Mouse (Mus musculus) hindbrain, embryonic 11.5 days (tissue): ENCODE data around the gene Olah. TPM values are rescaled to one million over a fixed set of nuclear protein-coding genes. Genes with fewer than 3 reads are reported as not detected.

Source experiments
- ATAC-seq: fragments of 200-750 bp; cut with Nextera tagmentation; 2 replicates; pipeline ENCODE4 v1.8.0; 2017; ENCODE audit warnings: mild to moderate bottlenecking, moderate TSS enrichment, moderate library complexity; ENCODE audit not compliant: low FRiP score
- DNase-seq: peaks from one replicate; pipeline ENCODE4 v3.0.0-alpha.2; 2015; ENCODE audit warnings: low spot score
- H3K27ac ChIP-seq: fragments of 300-500 bp; sonication (generic); 2 replicates; pipeline ENCODE4 v1.5.1; 2014; ENCODE audit warnings: mild to moderate bottlenecking, low read depth, low read length
- H3K27me3 ChIP-seq: fragments of 300-500 bp; sonication (generic); 2 replicates; pipeline ENCODE4 v1.6.1; 2014; ENCODE audit warnings: mild to moderate bottlenecking, low read length, moderate library complexity, mixed read lengths; ENCODE audit not compliant: control insufficient read depth, insufficient read depth
- H3K36me3 ChIP-seq: fragments of 300-500 bp; sonication (generic); 2 replicates; pipeline ENCODE4 v1.6.1; 2014; ENCODE audit warnings: mild to moderate bottlenecking, low read length, moderate library complexity, mixed read lengths; ENCODE audit not compliant: control insufficient read depth, insufficient read depth
- H3K4me1 ChIP-seq: fragments of 300-500 bp; sonication (generic); replicated peaks from 2 replicates; pipeline ENCODE4 v1.6.1; 2014; ENCODE audit warnings: low read length, mixed read lengths; ENCODE audit not compliant: control insufficient read depth, insufficient read depth
- H3K4me2 ChIP-seq: fragments of 300-500 bp; sonication (generic); replicated peaks from 2 replicates; pipeline ENCODE4 v1.6.1; 2014; ENCODE audit warnings: mild to moderate bottlenecking, low read depth, low read length
- H3K4me3 ChIP-seq: fragments of 300-500 bp; sonication (generic); 2 replicates; pipeline ENCODE4 v1.5.1; 2014; ENCODE audit warnings: low read depth, low read length
- H3K9ac ChIP-seq: fragments of 300-500 bp; sonication (generic); 2 replicates; pipeline ENCODE4 v1.6.1; 2014; ENCODE audit warnings: low read depth, low read length
- H3K9me3 ChIP-seq: fragments of 300-500 bp; sonication (generic); 2 replicates; pipeline ENCODE4 v1.6.1; 2016; ENCODE audit warnings: low read length; ENCODE audit not compliant: control insufficient read depth
- WGBS: fragments of 180-500 bp; shearing (Covaris S2); extraction: QIAGEN DNeasy Blood & Tissue Kit; methylation state at CpG from one replicate; pipeline ENCODE4 v1.1.7; 2014; 5-methylcytosine and 5-hydroxymethylcytosine counted together
- polyA plus RNA-seq: library from polyadenylated mRNA; unstranded; fragments of >200 nt; fragmentation: Nextera tagmentation; extraction: Ambion mirVana; gene quantifications from 2 replicates; pipeline ENCODE4 v1.2.1, GENCODE M21; 2014

Gene Olah
- polyA plus RNA-seq, 1 experiment from 2014 or later, result 0.11 TPM

GRCm38 (mm10) chr2:3332484-3333242, 64.3 kb downstream of the Olah start, which contains the start of gene Rpp38:
Gene Rpp38, minus strand, starts transcription at chr2:3332643.
- H3K27me3 ChIP-seq, result 0 out of 2 replicates have a peak, but pooled peaks cover 2% of the 10 kb centered on the region

DNA sequence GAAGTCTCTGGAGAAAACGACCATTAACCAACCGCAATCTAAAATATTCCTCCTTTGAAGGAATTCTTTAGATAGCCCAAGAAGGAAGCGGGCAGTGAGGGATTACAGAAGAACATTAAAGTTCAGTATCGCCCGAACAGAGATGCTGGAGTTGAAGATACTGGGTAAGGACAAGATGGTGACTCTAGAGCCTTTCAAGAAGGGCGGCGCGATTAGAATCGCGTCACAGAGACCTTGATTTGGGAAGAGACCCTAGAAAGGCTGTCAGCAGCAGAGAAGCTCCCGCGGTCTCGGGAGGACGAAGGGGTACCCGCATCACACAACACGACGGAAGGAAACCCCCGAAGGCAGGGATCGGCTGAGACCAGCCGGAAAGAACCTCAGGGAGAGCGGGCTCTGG, 65.0 kb downstream of the Olah start:
- DNase-seq, result no peak
- H3K9me3 ChIP-seq, result no peaks in the 10 kb centered on the region
- H3K36me3 ChIP-seq, result no peaks in the 10 kb centered on the region
- peak overlapping the region; percentile 65 for H3K4me3 ChIP-seq
- no peak for ATAC-seq
- H3K27ac ChIP-seq, result 0 out of 2 replicates have a peak overlapping the region, but pooled peaks have one; percentile 42
- peak overlapping the region; percentile 72 for H3K9ac ChIP-seq
- peak overlapping the region; percentile 70 for H3K4me2 ChIP-seq
- H3K4me1 ChIP-seq, result no peaks in the 10 kb centered on the region
- 0 out of 2 replicates have a peak, but pooled peaks cover 2% of the 10 kb centered on the region for H3K27me3 ChIP-seq
- WGBS, result 5% methylated on average over 21 of the region's 21 CpGs

More at GRCm38 (mm10) chr2:3332484-3333242, 64.3 kb downstream of the Olah start, which contains the start of gene Rpp38:
- DNase-seq (peak; percentile 97), ATAC-seq (peak; percentile 99)
- H3K4me2 ChIP-seq, result peak within 1 kb of the TSS; percentile 70
- peak within 1 kb of the TSS; percentile 42; the same call in 1 of the 2 replicates for H3K27ac ChIP-seq
- WGBS, result under 1% methylated on average over 43 of the region's 45 CpGs
- no peaks in the 10 kb centered on the region for H3K9me3 ChIP-seq
- peak within 1 kb of the TSS; percentile 72 for H3K9ac ChIP-seq
- H3K4me1 ChIP-seq, result no peaks in the 10 kb centered on the region
- no peaks in the 10 kb centered on the region for H3K36me3 ChIP-seq
- H3K4me3 ChIP-seq, result peak within 1 kb of the TSS; percentile 65

DNA sequence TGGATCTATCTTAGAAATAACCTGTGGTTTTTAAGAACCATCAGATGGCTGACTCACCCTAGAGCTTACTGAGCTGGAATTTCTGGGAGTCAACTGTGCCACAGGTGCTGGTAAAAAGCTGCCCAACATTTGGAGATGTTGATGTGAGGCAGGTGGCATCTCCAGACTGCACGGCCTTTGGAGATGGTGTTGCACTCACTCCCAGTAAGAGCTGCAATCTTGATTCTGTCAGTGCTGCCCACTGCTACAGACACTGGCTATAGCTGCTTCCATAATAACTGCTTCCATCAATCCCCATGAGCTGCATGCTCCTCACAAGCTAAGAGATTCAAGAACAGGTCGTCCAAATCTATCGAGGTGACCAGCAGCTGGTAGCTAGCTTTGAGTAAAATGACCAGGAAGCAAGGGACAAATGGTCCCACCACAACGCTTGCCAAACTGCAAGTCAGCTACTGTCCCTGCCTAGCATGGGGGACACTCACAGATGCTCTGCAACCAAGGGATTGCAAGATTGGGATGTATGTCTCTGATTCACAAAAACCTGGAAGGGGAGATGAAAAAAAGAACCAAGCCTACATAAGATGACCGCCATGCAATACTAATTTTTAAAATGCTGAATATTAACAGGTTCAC, 65.8 kb downstream of the Olah start:
- Histone ChIP-seq H3K4me2 (peak overlapping the region; percentile 70), H3K27ac (no peak overlapping the region), H3K27me3 (0 out of 2 replicates have a peak, but pooled peaks cover under 1% of the 10 kb centered on the region), H3K4me1 (no peaks in the 10 kb centered on the region), H3K9me3 (no peaks in the 10 kb centered on the region), H3K9ac (no peak overlapping the region; the same call in 1 of the 2 replicates), H3K4me3 (peak overlapping the region; percentile 65), H3K36me3 (no peaks in the 10 kb centered on the region)
- DNase-seq (no peak), ATAC-seq (no peak)
- 86% methylated on average over 5 of the region's 5 CpGs for WGBS

GRCm38 (mm10) chr2:3327351-3327750, 69.7 kb downstream of the Olah start:
- H3K9me3 ChIP-seq, result no peaks in the 10 kb centered on the region
- ATAC-seq (no peak), DNase-seq (peak; percentile 70)
- no peak overlapping the region for H3K4me2 ChIP-seq
- H3K27me3 ChIP-seq, result no peaks in the 10 kb centered on the region
- H3K4me3 ChIP-seq, result no peak overlapping the region
- no peak overlapping the region for H3K9ac ChIP-seq
- no peaks in the 10 kb centered on the region for H3K4me1 ChIP-seq
- 37% methylated on average over 1 of the region's 1 CpGs for WGBS
- peaks cover 5% of the 10 kb centered on the region for H3K36me3 ChIP-seq
- no peak overlapping the region for H3K27ac ChIP-seq

GRCm38 (mm10) chr2:3326547-3326946, 70.5 kb downstream of the Olah start:
- no peak overlapping the region for H3K4me2 ChIP-seq
- ATAC-seq (no peak), DNase-seq (no peak)
- no peaks in the 10 kb centered on the region for H3K27me3 ChIP-seq
- H3K9ac ChIP-seq, result no peak overlapping the region
- no peaks in the 10 kb centered on the region for H3K4me1 ChIP-seq
- no peak overlapping the region for H3K27ac ChIP-seq
- H3K9me3 ChIP-seq, result no peaks in the 10 kb centered on the region
- peaks cover 5% of the 10 kb centered on the region for H3K36me3 ChIP-seq
- WGBS, result 87% methylated on average over 1 of the region's 1 CpGs
- H3K4me3 ChIP-seq, result no peak overlapping the region

DNA sequence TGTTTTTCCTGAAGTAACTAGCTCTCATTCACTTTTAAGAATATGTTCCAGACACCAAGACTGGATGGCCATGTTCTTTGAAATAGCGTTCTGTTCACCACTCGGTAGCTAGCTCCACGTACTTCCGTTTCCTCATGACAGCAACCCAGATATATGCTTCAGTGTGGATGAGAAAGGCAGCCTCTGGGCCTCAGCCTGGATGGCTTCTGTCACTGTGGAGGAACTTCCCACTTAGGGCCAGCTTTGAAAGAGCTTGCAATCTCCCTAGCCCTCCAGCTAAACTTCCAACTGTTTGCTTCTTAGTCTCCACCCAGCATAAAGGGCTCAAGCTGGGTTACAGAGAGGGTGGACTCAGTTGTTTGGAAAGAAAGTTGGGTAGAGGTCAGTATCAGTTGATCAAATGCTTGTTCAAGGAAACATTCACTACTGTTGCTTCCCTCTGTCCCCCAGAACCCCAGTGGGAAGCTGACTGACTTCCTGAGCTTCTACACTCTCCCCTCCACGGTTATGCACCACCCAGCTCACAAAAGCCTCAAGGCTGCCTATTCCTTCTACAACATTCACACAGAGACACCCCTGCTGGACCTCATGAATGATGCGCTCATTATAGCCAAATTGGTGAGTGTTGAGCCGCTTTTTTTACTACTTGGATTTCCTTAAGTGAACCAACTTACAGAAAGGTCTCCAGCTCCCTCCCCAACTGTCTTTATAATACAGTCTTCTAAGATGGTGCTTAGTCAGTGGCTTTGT, 72.5 kb downstream of the Olah start:
- no peak for DNase-seq
- ATAC-seq, result no peak
- no peaks in the 10 kb centered on the region for H3K27me3 ChIP-seq
- no peak overlapping the region for H3K4me3 ChIP-seq
- WGBS, result 95% methylated on average over 7 of the region's 7 CpGs
- H3K9me3 ChIP-seq, result no peaks in the 10 kb centered on the region
- H3K9ac ChIP-seq, result no peak overlapping the region
- no peak overlapping the region for H3K27ac ChIP-seq
- H3K4me1 ChIP-seq, result no peaks in the 10 kb centered on the region
- peaks cover 5% of the 10 kb centered on the region for H3K36me3 ChIP-seq
- H3K4me2 ChIP-seq, result no peak overlapping the region

GRCm38 (mm10) chr2:3323132-3323531, 73.9 kb downstream of the Olah start:
- Histone ChIP-seq H3K9me3 (no peaks in the 10 kb centered on the region), H3K36me3 (peaks cover 5% of the 10 kb centered on the region), H3K4me1 (no peaks in the 10 kb centered on the region), H3K9ac (no peak overlapping the region), H3K27ac (no peak overlapping the region), H3K27me3 (no peaks in the 10 kb centered on the region), H3K4me2 (no peak overlapping the region), H3K4me3 (no peak overlapping the region)
- DNase-seq (no peak), ATAC-seq (no peak)
- WGBS, result 88% methylated on average over 2 of the region's 2 CpGs

- no peaks in the 10 kb centered on the region for H3K27me3 ChIP-seq
- DNase-seq (no peak), ATAC-seq (no peak)
- H3K27ac ChIP-seq, result no peak overlapping the region
- H3K9me3 ChIP-seq, result no peaks in the 10 kb centered on the region
- H3K9ac ChIP-seq, result no peak overlapping the region
- no peak overlapping the region for H3K4me2 ChIP-seq
- H3K4me3 ChIP-seq, result no peak overlapping the region
- WGBS, result 90% methylated on average over 3 of the region's 3 CpGs
- H3K4me1 ChIP-seq, result no peaks in the 10 kb centered on the region
- no peaks in the 10 kb centered on the region for H3K36me3 ChIP-seq
These were observed 91.5 kb downstream of the Olah start for GRCm38 (mm10) chr2:3305426-3306025.
